Mouse (Mus musculus) CH12.LX (cell line): Measurements from ENCODE around the gene Gzmm.

ENCODE experiments used
- CTCF ChIP-seq, 2 experiments: IDR thresholded peaks in 1 of 2; conservative IDR thresholded peaks in 1 of 2; 2 replicates each; pipeline ENCODE4 v1.5.1; 2011 to 2012; ENCODE audit warnings: low read depth in 2 of 2, low read length in 2 of 2, improper control_type of control experiment in 1 of 2, inconsistent platforms in 1 of 2, mild to moderate bottlenecking in 1 of 2, moderate library complexity in 1 of 2
- EP300 ChIP-seq: IDR thresholded peaks from 2 replicates; pipeline ENCODE4 v1.6.1; 2011; ENCODE audit warnings: low read length, improper control_type of control experiment
- TCF12 ChIP-seq: IDR thresholded peaks from 2 replicates; pipeline ENCODE4 v1.6.1; 2014; ENCODE audit warnings: low read depth, mild to moderate bottlenecking, inconsistent platforms, low read length, improper control_type of control experiment

DNA sequence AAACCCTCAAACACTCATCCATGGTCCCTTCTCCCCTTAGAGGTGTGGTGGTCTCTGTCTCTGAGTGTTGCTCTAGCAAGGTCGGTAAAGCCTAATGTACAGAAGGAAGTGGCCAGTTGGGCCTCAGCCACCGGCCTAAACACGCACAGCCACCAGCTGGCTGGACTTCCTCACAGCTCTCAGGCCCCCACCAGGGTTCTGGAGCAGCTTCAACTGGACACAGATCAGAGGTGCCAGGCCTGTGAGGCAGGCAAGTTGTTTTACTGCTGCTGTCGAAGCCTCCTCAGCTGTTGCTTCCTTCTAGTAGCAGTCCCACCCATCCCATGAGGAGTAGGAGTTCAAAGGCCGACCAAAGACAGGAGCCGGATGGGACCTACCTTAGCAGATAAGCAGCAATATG is 9.1 kb downstream of the Gzmm start:
- no peak for TF ChIP-seq EP300
- no peak for TF ChIP-seq CTCF (conservative IDR thresholded peaks at IDR 0.05 in 1 of 2, IDR thresholded peaks at IDR 0.05 in 1 of 2; ENCODE audit: low read depth in 2 of 2, low read length in 2 of 2)
- TF ChIP-seq TCF12, result no peak
